Mouse (Mus musculus) layer of hippocampus, postnatal 10 days (tissue): Measurements from ENCODE around the gene Srxn1. TPM values are rescaled to one million over a fixed set of nuclear protein-coding genes. Genes with fewer than 3 reads are reported as not detected.

Experiments
- DNase-seq, 2 experiments: peaks; one replicate each; pipeline ENCODE4 v3.0.0; 2021; ENCODE audit warnings: low spot score in 2 of 2
- total RNA-seq, 2 experiments: library from RNA; stranded (reverse); gene quantifications; 2 replicates each; pipeline ENCODE4 v1.2.3; 2021

The Srxn1 gene
- total RNA-seq, 2 experiments from 2014 or later: 40.4 to 43.0 TPM

GRCm38 (mm10) chr2:152089078-152089477 is 16.2 kb upstream of the Srxn1 start:
- peak; percentile 74 to 77 for DNase-seq

DNA sequence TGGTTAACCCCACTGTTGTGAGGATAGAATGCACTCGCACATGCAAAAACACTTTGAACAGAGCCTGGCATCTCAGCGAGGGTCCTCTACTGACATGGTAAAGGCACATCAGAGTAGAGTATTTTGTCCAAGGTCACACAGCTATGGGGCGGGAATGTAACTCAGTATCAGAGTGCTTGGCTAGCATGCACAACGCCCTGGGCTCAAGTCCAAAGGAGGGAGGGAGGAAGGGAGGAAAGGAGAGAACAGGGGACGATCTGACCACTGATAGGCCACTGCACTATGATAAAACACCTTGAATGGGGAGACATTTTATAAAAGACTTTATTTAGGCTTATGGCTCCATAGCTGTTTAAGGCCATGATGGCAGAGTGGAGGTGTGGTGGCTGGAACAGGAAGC is 15.7 kb upstream of the Srxn1 start:
- DNase-seq: no peak

DNA sequence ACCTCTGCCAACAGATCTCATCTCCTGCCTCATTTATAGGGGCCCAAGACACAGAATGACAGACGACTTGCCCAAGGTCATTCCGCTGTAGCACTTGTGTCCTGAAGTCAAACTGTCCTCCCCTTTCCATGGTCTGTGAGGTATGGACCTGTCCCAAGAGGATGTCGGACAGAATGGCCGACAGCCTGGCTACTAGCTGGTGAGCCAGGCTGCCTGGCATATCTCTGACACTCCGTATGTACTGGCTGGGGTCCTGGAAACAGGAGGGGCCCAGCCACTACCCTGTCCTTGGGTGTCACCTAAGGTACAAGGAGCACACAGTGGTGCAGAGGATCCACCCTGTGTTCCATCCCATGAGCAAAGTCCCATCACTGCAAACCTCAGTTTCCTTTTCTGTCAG is 14.8 kb upstream of the Srxn1 start:
- no peak for DNase-seq

DNA sequence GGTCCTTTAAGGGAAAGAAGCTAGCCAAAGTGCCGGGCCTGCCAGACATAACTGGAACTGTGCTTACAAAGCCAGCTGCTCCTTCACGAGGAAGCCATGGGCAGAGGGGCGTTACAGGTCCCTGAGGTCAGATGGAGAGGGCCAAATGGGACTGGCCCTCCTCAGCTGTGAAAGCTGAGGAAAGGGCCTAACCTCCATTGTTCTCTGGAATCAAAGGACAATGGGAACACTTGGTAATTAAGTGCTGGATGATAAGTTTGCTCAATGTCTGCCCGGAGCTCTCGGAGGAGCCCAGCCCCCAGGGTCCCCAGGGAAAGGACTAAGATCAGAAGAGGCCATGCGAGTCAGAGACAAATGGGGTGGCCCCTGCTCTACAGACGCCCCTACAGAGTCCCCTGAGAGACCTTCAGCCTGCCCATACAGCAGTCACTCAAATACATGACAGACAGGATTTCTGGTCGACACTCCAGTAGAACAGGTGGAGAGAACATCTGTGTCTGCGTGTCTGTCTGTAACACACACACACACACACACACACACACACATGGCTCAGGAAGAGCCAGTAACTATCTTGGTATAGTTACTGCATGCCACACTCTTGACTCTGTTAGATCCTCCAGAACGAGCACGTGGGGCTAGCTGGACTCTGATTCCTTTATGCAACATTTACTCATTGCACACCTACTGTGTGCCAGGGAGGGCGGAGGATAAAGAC is 13.8 kb upstream of the Srxn1 start:
- no peak for DNase-seq

DNA sequence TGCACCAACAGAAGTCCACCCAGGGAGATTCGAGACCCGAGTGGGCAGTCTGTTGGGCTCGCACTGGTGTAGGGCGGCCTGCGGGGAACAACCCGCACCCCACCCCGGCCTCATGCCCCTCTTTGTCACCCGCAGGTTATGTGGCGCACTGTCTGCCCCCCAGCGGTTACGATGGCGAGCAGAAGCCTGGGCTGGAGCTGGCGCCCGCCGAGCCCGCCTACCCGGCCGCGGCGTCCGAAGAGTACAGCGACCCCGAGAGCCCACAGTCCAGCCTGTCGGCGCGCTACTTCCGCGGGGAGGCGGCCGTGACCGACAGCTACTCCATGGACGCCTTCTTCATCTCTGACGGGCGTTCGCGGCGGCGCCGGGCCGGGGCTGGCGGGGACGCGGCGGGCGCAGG is 12.4 kb upstream of the Srxn1 start:
- no peak for DNase-seq

GRCm38 (mm10) chr2:152093356-152093792 is 11.9 kb upstream of the Srxn1 start:
- peak in 1 of 2 experiments; percentile 63 for DNase-seq

GRCm38 (mm10) chr2:152094856-152095545 is 10.3 kb upstream of the Srxn1 start:
- DNase-seq: no peak

DNA sequence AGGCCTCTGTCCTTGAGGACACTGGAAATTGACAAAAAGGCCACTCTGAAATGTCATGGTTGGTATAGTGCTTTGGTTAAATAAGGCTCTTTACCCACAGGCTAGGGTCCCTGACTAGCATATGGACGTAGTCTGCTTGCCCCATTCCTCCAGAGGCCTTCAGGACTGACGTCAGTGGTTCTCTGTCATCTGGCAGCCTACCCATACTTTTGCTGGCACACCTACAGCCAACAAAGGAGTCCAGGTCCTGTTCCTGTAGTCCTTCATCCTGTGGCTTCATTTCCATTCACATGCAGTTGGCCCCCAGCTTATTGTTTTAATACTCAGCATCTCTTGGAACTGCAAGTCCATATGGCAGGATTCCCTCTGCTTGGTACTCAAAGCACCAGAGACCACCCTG is 8.4 kb upstream of the Srxn1 start:
- no peak for DNase-seq

GRCm38 (mm10) chr2:152097916-152098315 is 7.4 kb upstream of the Srxn1 start:
- no peak for DNase-seq

DNA sequence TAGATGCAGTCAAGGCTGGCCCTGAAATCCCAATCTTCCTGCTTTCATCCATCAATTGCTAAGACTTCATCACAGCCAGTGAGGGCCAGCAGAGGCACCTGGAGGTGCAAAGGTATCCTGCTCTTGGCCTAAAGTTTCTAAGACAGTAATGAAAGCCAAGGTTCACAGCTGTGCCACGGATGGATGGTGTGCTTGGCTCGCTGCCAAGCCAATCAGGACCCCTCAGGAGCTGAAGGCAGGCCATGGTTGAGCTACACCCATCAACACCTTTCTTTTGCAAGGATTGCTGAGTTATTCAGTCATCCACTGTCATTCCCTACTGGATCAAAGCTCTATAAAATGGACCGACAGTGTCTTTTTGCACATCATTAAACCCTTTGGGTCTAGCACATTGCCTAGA is 5.8 kb upstream of the Srxn1 start:
- no peak for DNase-seq

- DNase-seq: no peak
These were observed 3.6 kb upstream of the Srxn1 start for GRCm38 (mm10) chr2:152101761-152102160.

- DNase-seq: no peak
These were observed 2.9 kb upstream of the Srxn1 start for GRCm38 (mm10) chr2:152102369-152102768.

- DNase-seq: no peak
These were observed 502 bp upstream of the Srxn1 start for GRCm38 (mm10) chr2:152104711-152105317.

- no peak for DNase-seq
These were observed 894 bp downstream of the Srxn1 start for GRCm38 (mm10) chr2:152106225-152106595.

DNA sequence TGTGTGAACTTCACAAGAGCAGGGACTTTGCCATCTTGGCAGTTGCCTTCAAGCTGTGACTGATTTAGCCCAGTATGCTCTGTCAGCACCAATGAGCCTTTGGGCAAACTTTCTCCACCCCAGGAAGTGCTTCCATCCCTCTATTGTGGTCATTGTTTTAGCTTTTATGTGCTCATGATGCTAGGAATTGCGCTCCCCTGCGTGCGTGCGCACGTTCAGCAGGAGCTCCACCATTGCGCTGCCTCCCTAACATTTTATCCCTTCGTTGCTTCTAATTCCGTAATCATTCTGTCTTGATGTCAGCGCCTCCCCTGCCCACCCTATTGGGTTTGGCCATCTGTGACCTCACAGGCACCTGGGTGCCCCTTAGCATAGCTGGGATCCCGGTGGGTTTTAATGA is 1.3 kb downstream of the Srxn1 start:
- DNase-seq: no peak

GRCm38 (mm10) chr2:152108702-152109101 is 3.4 kb downstream of the Srxn1 start:
- DNase-seq: no peak

DNA sequence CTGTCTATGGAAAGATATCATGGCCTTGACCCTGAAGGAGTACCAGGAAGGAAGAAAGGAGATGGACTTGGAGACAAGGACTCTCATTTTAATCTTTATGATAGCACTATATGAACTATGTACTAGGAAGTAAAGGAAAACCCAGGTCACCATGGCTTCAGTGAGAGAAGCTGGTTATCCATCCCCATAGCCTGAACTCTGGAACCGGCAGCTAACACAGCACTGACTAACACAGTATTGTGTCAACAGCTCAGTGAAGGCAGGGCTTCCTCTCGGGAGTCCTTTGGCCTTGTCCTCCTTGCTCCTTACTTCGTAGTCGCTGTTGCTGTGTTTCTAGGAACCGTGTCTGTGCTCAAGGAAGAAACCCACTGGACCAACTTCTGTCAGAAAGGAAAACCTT is 4.1 kb downstream of the Srxn1 start:
- DNase-seq: no peak

- DNase-seq: no peak
These were observed 6.0 kb downstream of the Srxn1 start for GRCm38 (mm10) chr2:152111311-152111710.

DNA sequence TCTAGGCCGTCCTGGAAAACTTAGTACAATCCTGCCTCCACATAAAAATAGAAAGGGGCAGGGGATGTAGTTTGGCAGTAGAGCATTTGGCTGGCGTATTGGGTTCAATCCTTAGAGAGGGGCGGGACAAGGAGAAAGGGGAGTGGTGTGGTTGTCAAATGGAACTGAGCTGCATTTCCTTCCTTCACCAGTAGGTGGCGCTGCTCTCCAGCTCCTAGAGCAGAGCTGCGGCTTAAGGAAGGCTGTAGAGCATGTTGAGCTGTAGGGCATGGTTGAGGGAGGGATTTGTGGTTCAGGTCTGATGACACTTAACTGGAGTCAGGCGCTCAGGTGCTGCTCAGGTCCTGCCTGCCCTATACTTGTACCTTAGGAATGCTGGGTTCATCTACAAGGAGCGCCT is 6.6 kb downstream of the Srxn1 start:
- peak; percentile 96 to 97 for DNase-seq

GRCm38 (mm10) chr2:152112490-152112889 is 7.2 kb downstream of the Srxn1 start:
- no peak for DNase-seq

DNA sequence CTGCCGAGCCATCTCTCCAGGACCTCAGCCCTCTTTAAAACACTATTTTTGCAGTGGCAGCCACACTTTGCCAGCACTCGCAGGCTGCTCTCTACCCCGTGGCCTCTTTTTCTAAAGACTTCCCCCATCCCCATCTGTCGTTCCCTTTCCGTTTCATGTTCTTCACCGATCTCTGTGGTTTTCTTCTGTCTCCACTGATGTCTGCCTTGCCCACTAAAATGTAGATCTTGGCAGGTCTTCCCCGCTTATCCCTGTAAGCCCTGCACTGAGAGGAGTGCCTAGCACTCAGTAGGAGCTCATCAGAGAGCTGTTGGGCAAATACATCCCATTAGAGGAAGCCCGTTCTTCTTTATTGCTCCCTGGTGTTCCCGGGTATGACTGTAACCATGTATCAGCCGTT is 7.7 kb downstream of the Srxn1 start:
- DNase-seq: no peak
